Mouse (Mus musculus) neural tube, embryonic 11.5 days (tissue): ENCODE measurements around the gene Fcgr4. TPM values are rescaled to one million over a fixed set of nuclear protein-coding genes. Genes with fewer than 3 reads are reported as not detected.
A peak's percentile ranks its signal among the peaks of the same experiment; 100 is the strongest.
"Not testable (repeated sequence)": the region's sequence is repeated elsewhere in the genome, so short reads cannot be mapped to it uniquely, and the experiment has no call there.

ENCODE experiments used
- ATAC-seq: fragments of 200-750 bp; cut with Nextera tagmentation; 2 replicates; pipeline ENCODE4 v1.8.0; 2017; ENCODE audit warnings: moderate number of reproducible peaks, mild to moderate bottlenecking, moderate TSS enrichment, moderate library complexity; ENCODE audit not compliant: insufficient read depth, low FRiP score, low TSS enrichment
- DNase-seq: peaks from one replicate; pipeline ENCODE4 v3.0.0-alpha.2; 2015; ENCODE audit warnings: low spot score
- H3K27ac ChIP-seq: fragments of 300-500 bp; sonication (generic); 2 replicates; pipeline ENCODE4 v1.5.1; 2014; ENCODE audit warnings: low read depth, mild to moderate bottlenecking, low read length
- H3K27me3 ChIP-seq: fragments of 300-500 bp; sonication (generic); 2 replicates; pipeline ENCODE4 v1.6.1; 2014; ENCODE audit warnings: mild to moderate bottlenecking, low read length, mixed read lengths; ENCODE audit not compliant: control insufficient read depth, insufficient read depth
- H3K36me3 ChIP-seq: fragments of 300-500 bp; sonication (generic); 2 replicates; pipeline ENCODE4 v1.6.1; 2014; ENCODE audit warnings: mild to moderate bottlenecking, low read length, moderate library complexity, mixed read lengths; ENCODE audit not compliant: control insufficient read depth, insufficient read depth
- H3K4me1 ChIP-seq: fragments of 300-500 bp; sonication (generic); 2 replicates; pipeline ENCODE4 v1.6.1; 2014; ENCODE audit warnings: low read length, mixed read lengths; ENCODE audit not compliant: control insufficient read depth, insufficient read depth
- H3K4me2 ChIP-seq: fragments of 300-500 bp; sonication (generic); 2 replicates; pipeline ENCODE4 v1.6.1; 2014; ENCODE audit warnings: low read depth, mild to moderate bottlenecking, moderate library complexity
- H3K4me3 ChIP-seq: fragments of 300-500 bp; sonication (generic); 2 replicates; pipeline ENCODE4 v1.5.1; 2014; ENCODE audit warnings: low read depth, low read length
- H3K9ac ChIP-seq: fragments of 300-500 bp; sonication (generic); 2 replicates; pipeline ENCODE4 v1.6.1; 2014; ENCODE audit warnings: mild to moderate bottlenecking, low read length
- H3K9me3 ChIP-seq: fragments of 300-500 bp; sonication (generic); 2 replicates; pipeline ENCODE4 v1.6.1; 2016; ENCODE audit warnings: low read length; ENCODE audit not compliant: control insufficient read depth
- WGBS: fragments of 180-500 bp; shearing (Covaris S2); extraction: QIAGEN DNeasy Blood & Tissue Kit; methylation state at CpG from one replicate; pipeline ENCODE4 v1.1.7; 2014; 5-methylcytosine and 5-hydroxymethylcytosine counted together
- polyA plus RNA-seq: library from polyadenylated mRNA; unstranded; fragments of >200 nt; fragmentation: Nextera tagmentation; extraction: Ambion mirVana; gene quantifications from 2 replicates; pipeline ENCODE4 v1.2.1, GENCODE M21; 2014

Fcgr4 gene
- polyA plus RNA-seq, 1 experiment from 2014 or later = 0.19 TPM

DNA sequence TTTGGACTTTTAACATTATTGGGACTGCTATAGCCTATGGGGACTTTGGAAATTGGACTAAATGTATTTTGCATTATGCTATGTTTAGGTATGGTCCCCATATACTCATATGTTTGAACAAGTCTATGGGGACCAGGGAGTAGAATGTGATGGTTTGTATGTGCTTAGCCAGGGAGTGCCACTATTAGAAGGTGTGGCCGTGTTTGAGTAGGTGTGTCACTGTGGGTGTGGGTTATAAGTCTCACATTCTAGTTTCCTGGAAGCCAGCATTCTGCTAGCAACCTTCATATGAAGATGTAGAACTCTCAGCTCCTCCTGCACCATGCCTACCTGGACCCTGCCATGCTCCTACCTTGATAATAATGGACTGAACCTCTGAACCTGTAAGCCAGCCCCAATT, 37.0 kb upstream of the Fcgr4 start:
- H3K4me2 ChIP-seq, H3K4me3 ChIP-seq, H3K9me3 ChIP-seq, DNase-seq, H3K9ac ChIP-seq, H3K27me3 ChIP-seq, H3K27ac ChIP-seq, ATAC-seq, H3K36me3 ChIP-seq, H3K4me1 ChIP-seq: not testable (repeated sequence)
- 76% methylated on average over 1 of the region's 1 CpGs for WGBS

GRCm38 (mm10) chr1:170982301-170982700, 36.4 kb upstream of the Fcgr4 start:
- Histone ChIP-seq H3K27ac (no peak overlapping the region), H3K4me3 (no peak overlapping the region), H3K4me1 (no peaks in the 10 kb centered on the region), H3K36me3 (no peaks in the 10 kb centered on the region), H3K27me3 (no peaks in the 10 kb centered on the region), H3K9me3 (no peaks in the 10 kb centered on the region), H3K4me2 (no peak overlapping the region), H3K9ac (no peak overlapping the region)
- ATAC-seq (no peak), DNase-seq (no peak)
- 87% methylated on average over 2 of the region's 2 CpGs for WGBS

DNA sequence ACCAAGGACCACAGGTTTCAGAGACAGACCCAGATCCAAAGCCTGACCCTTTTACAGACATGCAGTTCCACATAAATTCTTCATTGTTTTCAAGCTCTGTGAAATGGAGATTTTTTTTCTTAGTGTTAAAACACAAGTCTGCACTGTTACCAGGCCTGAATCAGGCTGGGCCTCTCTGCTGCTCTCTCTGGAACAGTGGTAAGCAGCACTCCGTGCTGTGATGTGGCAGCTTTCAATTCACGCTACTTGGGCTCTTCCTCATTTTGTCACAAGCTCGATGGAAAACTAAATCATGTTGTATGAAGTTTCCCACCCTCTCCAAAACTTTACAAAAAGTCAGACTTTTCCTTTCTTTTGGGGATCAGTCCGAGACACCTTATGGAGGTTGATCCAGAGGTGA, 35.7 kb upstream of the Fcgr4 start:
- H3K4me2 ChIP-seq = no peak overlapping the region
- no peak for ATAC-seq

DNA sequence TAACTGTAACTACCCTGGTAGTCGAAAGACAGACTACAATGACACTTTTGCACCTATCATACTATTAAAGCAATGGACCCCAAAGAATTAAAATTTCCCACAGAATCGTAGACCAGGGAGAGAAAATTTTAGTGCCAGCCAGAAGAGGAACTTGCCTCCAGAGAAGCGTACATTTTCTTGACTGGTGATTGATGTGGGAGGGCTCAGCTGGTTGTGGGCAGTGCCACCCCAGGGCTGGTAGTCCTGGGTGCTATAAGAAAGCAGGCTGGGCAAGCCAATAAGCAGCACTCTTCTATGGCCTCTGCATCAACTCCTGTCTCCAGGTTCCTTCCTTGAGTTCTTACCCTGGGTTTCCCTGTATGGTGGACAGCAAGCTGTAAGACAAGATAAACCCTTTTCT, 33.6 kb upstream of the Fcgr4 start:
- DNase-seq (no peak), ATAC-seq (no peak)
- Histone ChIP-seq H3K4me1 (no peaks in the 10 kb centered on the region), H3K4me2 (no peak overlapping the region), H3K9ac (no peak overlapping the region), H3K36me3 (no peaks in the 10 kb centered on the region), H3K27me3 (no peaks in the 10 kb centered on the region), H3K27ac (no peak overlapping the region), H3K4me3 (no peak overlapping the region), H3K9me3 (no peaks in the 10 kb centered on the region)
- WGBS = 83% methylated on average over 3 of the region's 3 CpGs

More for the DNA sequence above, 35.7 kb upstream of the Fcgr4 start:
- 85% methylated on average over 4 of the region's 4 CpGs for WGBS
- Histone ChIP-seq H3K27ac (no peak overlapping the region), H3K4me1 (no peaks in the 10 kb centered on the region), H3K36me3 (no peaks in the 10 kb centered on the region), H3K9me3 (no peaks in the 10 kb centered on the region), H3K27me3 (no peaks in the 10 kb centered on the region), H3K9ac (no peak overlapping the region), H3K4me3 (no peak overlapping the region)
- DNase-seq = no peak

- 80% methylated on average over 5 of the region's 5 CpGs for WGBS
- ATAC-seq (no peak), DNase-seq (no peak)
- Histone ChIP-seq H3K9ac (no peak overlapping the region), H3K27me3 (no peaks in the 10 kb centered on the region), H3K36me3 (no peaks in the 10 kb centered on the region), H3K4me2 (no peak overlapping the region), H3K27ac (no peak overlapping the region), H3K4me3 (no peak overlapping the region), H3K4me1 (no peaks in the 10 kb centered on the region), H3K9me3 (no peaks in the 10 kb centered on the region)
Observed at GRCm38 (mm10) chr1:170985861-170986260, 32.9 kb upstream of the Fcgr4 start.

- no peak overlapping the region for H3K27ac ChIP-seq
- WGBS = 75% methylated on average over 9 of the region's 9 CpGs
- DNase-seq (no peak), ATAC-seq (no peak)
- no peaks in the 10 kb centered on the region for H3K36me3 ChIP-seq
- H3K4me1 ChIP-seq = no peaks in the 10 kb centered on the region
- H3K27me3 ChIP-seq = no peaks in the 10 kb centered on the region
- H3K4me2 ChIP-seq = no peak overlapping the region
- no peak overlapping the region for H3K9ac ChIP-seq
- no peak overlapping the region for H3K4me3 ChIP-seq
- H3K9me3 ChIP-seq = no peaks in the 10 kb centered on the region
Observed at GRCm38 (mm10) chr1:170989656-170990055, 29.1 kb upstream of the Fcgr4 start.

GRCm38 (mm10) chr1:170992550-170992949, 26.2 kb upstream of the Fcgr4 start:
- Histone ChIP-seq H3K27ac (no peak overlapping the region), H3K9ac (no peak overlapping the region), H3K4me2 (no peak overlapping the region), H3K36me3 (no peaks in the 10 kb centered on the region), H3K27me3 (no peaks in the 10 kb centered on the region), H3K4me1 (no peaks in the 10 kb centered on the region), H3K9me3 (no peaks in the 10 kb centered on the region), H3K4me3 (no peak overlapping the region)
- peak; percentile 20 for DNase-seq
- 64% methylated on average over 5 of the region's 5 CpGs for WGBS
- ATAC-seq = no peak

GRCm38 (mm10) chr1:170996034-170996433, 22.7 kb upstream of the Fcgr4 start:
- Histone ChIP-seq H3K27me3 (no peaks in the 10 kb centered on the region), H3K4me3 (no peak overlapping the region), H3K9ac (no peak overlapping the region), H3K4me1 (no peaks in the 10 kb centered on the region), H3K27ac (no peak overlapping the region), H3K9me3 (no peaks in the 10 kb centered on the region), H3K4me2 (no peak overlapping the region), H3K36me3 (no peaks in the 10 kb centered on the region)
- ATAC-seq (no peak), DNase-seq (no peak)
- 75% methylated on average over 3 of the region's 3 CpGs for WGBS

DNA sequence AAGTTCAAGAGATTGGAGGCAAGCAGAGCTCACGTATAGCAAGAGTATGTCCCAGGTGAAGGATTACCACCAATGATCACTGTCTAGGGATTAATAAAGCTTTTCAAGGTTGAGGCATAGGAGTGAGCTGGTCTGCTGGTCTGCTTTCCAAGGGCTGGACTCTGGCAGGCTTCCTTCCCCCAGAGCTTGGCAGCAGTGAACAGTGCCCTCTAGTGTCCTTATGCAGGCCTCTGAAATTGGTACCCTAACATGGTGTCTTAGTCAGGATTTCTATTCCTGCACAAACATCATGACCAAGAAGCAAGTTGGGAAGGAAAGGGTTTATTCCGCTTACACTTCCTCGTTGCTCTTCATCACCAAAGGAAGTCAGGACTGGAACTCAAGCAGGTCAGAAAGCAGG, 22.0 kb upstream of the Fcgr4 start:
- H3K4me2 ChIP-seq = no peak overlapping the region
- peak; percentile 58 for DNase-seq
- no peak overlapping the region for H3K9ac ChIP-seq
- H3K9me3 ChIP-seq = no peaks in the 10 kb centered on the region
- WGBS = 52% methylated on average over 3 of the region's 3 CpGs
- H3K36me3 ChIP-seq = no peaks in the 10 kb centered on the region
- H3K4me1 ChIP-seq = no peaks in the 10 kb centered on the region
- no peaks in the 10 kb centered on the region for H3K27me3 ChIP-seq
- no peak overlapping the region for H3K27ac ChIP-seq
- H3K4me3 ChIP-seq = no peak overlapping the region
- no peak for ATAC-seq
